Mouse (Mus musculus) bone marrow, adult 2 months (tissue): ENCODE measurements around the gene Cx3cr1.

Source experiments
- CTCF ChIP-seq: fragments of 200-500 bp; IDR thresholded peaks from 2 replicates; pipeline ENCODE4 v1.5.1; 2011; ENCODE audit warnings: low read length, control low read depth; ENCODE audit not compliant: control insufficient read depth, insufficient read depth
- POLR2A ChIP-seq: fragments of 200-500 bp; IDR thresholded peaks from 2 replicates; pipeline ENCODE4 v1.6.1; 2011; ENCODE audit warnings: low read depth, mild to moderate bottlenecking, control low read depth, low read length, borderline replicate concordance; ENCODE audit not compliant: control insufficient read depth

- TF ChIP-seq CTCF, result no peak
- TF ChIP-seq POLR2A, result no peak
These were observed 26.6 kb downstream of the Cx3cr1 start for GRCm38 (mm10) chr9:120043115-120043514.
